Mouse (Mus musculus): ENCODE measurements at regions not wholly inside any gene's neighbourhood (a gene's known extent, or its start where the extent isn't known, plus 50 kb on each side); places are given as distances from the start of the nearest gene placed in this dataset.
A peak's percentile ranks its signal among the peaks of the same experiment; 100 is the strongest.

GRCm38 (mm10) chrX:122021749-122022148 lies 375.5 kb downstream of the Nap1l3 start:
- Histone ChIP-seq H3K9me3 (ENCODE audit: control insufficient read depth, low read length) (no peaks in the 10 kb centered on the region), H3K27ac (replicated peaks) (no peak overlapping the region), H3K4me3 (ENCODE audit: low read depth, low read length) (no peak overlapping the region), H3K4me1 (replicated peaks; ENCODE audit: control insufficient read depth, insufficient read depth) (no peaks in the 10 kb centered on the region), H3K4me2 (replicated peaks; ENCODE audit: low read depth) (no peak overlapping the region), H3K27me3 (ENCODE audit: control insufficient read depth, insufficient read depth, low read length) (no peaks in the 10 kb centered on the region), H3K9ac (ENCODE audit: low read length) (no peak overlapping the region), H3K36me3 (ENCODE audit: control insufficient read depth, insufficient read depth, low read length) (no peaks in the 10 kb centered on the region)
- no peak for ATAC-seq (ENCODE audit: low FRiP score, low TSS enrichment)
- TF ChIP-seq CTCF (IDR thresholded peaks at IDR 0.05; ENCODE audit: low read depth) (peak; percentile 57), EP300 (optimal IDR thresholded peaks at IDR 0.05) (no peak)
- 36% methylated on average over 1 of the region's 1 CpGs for WGBS
- DNase-seq (ENCODE audit: low spot score), result no peak

All from stomach, postnatal 0 days (tissue).